Mouse (Mus musculus): ENCODE results near the gene Odf2. TPM values are rescaled to one million over a fixed set of nuclear protein-coding genes. Genes with fewer than 3 reads are reported as not detected.

Gene Odf2
- polyA plus RNA-seq, 1 experiment from 2014 or later: 47.0 TPM

DNA sequence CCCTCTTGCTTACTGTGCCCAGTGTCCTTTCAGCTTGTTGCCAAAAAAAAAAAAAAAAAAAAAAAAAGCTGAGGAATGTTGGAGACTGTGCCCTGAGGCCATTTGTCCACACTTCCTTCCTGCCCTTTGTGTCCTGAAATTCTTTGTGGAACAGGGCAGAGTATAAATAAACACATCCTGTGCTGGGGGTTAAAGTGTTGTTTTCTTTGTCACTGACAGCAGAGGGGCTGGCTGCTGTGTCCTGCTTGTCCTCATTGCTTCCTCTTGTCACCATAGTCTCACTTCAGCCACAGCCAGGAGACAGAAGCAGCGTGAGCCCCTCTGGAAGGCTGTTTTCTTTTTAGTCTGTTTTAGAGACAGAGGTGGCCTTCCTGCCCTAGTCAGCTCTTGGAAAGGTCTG lies 55.7 kb downstream of the Odf2 start:
- no peaks in the 10 kb centered on the region for H3K9me3 ChIP-seq
- 0 out of 2 replicates have a peak overlapping the region, but pooled peaks have one; percentile 8 for H3K4me2 ChIP-seq
- H3K27me3 ChIP-seq (replicated peaks): no peaks in the 10 kb centered on the region
- H3K4me3 ChIP-seq: no peak overlapping the region
- H3K4me1 ChIP-seq: peaks cover 5% of the 10 kb centered on the region
- peak overlapping the region; percentile 48 for H3K9ac ChIP-seq
- 21% methylated on average over 1 of the region's 1 CpGs for WGBS
- 0 out of 2 replicates have a peak, but pooled peaks have one; percentile 46 for ATAC-seq (ENCODE audit: extremely low read depth, insufficient number of reproducible peaks, low FRiP score, low TSS enrichment)
- peaks cover 98% of the 10 kb centered on the region for H3K36me3 ChIP-seq
- H3K27ac ChIP-seq (replicated peaks): peak overlapping the region; percentile 87

DNA sequence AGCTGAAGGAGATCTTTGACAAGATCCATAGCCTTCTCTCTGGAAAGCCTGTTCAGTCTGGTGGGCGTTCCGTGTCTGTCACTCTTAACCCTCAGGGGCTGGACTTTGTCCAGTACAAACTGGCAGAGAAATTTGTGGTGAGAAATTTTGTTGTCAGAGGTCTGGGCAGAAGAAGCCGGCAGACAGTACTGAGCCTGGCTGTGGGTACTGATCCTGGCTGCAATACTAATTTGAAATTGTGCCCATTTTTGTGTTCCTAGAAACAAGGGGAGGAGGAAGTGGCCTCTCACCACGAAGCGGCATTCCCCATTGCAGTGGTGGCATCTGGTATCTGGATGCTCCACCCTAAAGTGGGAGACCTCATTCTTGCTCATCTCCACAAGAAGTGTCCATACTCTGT lies 59.9 kb downstream of the Odf2 start:
- Histone ChIP-seq H3K9me3 (no peaks in the 10 kb centered on the region), H3K27ac (replicated peaks) (no peak overlapping the region), H3K27me3 (replicated peaks) (no peaks in the 10 kb centered on the region), H3K4me3 (no peak overlapping the region), H3K4me2 (no peak overlapping the region), H3K9ac (no peak overlapping the region), H3K36me3 (peaks cover 96% of the 10 kb centered on the region), H3K4me1 (peaks cover 5% of the 10 kb centered on the region)
- no peak for ATAC-seq (ENCODE audit: extremely low read depth, insufficient number of reproducible peaks, low FRiP score, low TSS enrichment)
- 93% methylated on average over 5 of the region's 5 CpGs for WGBS

DNA sequence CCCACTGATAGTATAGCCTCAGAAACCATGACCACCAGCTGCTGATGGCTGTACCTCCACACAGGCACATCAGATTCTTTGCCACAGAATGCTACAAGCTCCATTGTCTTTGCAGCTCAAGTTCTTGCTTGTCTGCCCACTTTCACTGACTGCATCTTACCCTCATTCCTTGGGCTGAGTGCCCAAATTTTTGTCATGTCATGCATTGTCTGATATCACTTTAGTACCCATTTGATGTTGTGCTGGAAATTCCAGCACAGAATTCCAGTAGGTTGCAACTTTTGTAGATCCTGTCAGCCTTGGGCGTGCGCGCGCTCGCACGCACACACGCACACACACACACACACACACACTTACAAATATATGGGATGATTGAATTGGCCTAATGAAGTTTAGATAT lies 72.2 kb downstream of the Odf2 start:
- no peaks in the 10 kb centered on the region for H3K9me3 ChIP-seq
- H3K27ac ChIP-seq (replicated peaks): no peak overlapping the region
- ATAC-seq (ENCODE audit: extremely low read depth, insufficient number of reproducible peaks, low FRiP score, low TSS enrichment): no peak
- no peaks in the 10 kb centered on the region for H3K27me3 ChIP-seq (replicated peaks)
- no peak overlapping the region for H3K4me2 ChIP-seq
- WGBS: 91% methylated on average over 7 of the region's 7 CpGs
- no peak overlapping the region for H3K9ac ChIP-seq
- H3K4me3 ChIP-seq: no peak overlapping the region
- H3K36me3 ChIP-seq: peaks cover 41% of the 10 kb centered on the region
- peaks cover 18% of the 10 kb centered on the region for H3K4me1 ChIP-seq

DNA sequence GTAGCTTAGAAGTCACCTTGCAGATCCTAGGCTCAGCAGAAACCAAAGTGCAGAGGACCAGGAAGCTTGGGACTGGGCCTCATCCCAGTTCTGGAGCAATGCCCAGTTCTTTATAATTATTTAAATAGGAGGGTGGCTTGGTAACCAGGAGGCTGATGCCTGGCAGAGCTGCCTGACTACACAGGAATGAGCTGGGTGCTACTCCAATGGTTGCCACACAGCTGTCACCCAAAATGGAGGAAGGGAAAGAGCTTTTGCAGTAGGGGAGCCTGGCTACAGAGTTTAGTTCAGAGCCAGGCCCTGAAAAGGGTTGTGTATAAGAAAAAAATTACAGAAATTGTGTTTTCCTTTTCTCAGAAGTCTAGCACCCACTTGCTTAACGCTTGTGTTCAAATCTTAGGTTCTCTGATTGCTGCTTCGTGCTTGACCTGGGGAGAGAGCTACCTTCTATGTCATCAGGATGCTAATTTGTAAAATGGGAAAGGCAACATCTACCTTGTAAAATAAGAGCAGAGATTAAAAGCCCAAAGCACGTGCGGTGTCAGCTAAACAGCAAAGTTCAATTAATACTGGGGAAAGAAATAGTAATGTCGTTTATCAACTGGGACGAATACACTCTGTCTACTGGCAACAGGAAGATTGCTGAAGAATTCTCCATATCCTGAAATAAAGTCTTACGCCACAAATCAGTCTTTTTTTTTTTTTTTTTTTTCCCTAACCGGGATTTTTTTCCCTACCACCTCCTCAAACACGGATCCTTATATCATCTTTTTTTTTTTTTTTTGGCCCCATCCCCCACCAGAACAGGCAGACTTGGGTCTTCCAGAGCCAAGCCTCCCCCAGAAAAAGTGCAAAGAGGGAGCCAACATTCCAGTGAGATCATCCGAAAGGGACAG lies 75.6 kb downstream of the Odf2 start:
- Histone ChIP-seq H3K9me3 (no peaks in the 10 kb centered on the region), H3K4me1 (peaks cover 48% of the 10 kb centered on the region), H3K4me2 (peak overlapping the region; percentile 71), H3K36me3 (peaks cover 24% of the 10 kb centered on the region), H3K4me3 (peak overlapping the region; percentile 96), H3K9ac (peak overlapping the region; percentile 100), H3K27me3 (replicated peaks) (no peaks in the 10 kb centered on the region), H3K27ac (replicated peaks) (peak overlapping the region; percentile 96)
- ATAC-seq (ENCODE audit: extremely low read depth, insufficient number of reproducible peaks, low FRiP score, low TSS enrichment): no peak
- WGBS: 14% methylated on average over 10 of the region's 10 CpGs

DNA sequence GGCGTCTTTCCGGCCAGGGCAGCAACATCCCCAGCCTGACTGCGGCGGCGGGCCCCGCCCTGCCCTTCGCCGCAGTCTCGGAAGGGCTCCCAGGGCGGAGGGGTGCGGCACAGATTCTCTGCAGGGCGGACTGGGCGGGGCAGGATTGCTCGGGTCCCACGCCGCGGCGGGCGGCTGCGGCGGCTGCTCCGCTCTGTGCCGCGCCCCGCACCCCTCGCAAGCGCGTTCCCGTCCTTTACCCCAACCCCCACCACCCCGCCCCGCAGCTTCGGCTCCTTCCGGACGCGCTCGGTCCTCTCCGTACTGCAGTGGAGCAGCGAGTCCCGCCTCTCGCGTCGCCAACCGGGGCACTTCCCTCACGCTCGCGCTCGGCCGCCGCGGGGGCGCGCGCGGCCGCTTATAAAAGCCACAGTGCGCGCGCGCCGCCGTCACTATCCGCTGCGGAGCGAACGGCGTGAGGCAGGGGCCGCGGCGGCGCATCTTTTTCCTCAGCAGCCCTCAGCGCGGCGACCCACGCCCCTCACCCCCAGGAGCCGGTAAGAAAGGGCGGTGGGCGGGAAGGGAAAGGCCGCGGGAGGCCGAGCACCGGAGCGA lies 76.3 kb downstream of the Odf2 start, which contains the start of gene Sptan1:
Gene Sptan1 (plus strand): TSS at position 311 of the 594 bp plus-strand sequence.
- Histone ChIP-seq H3K27ac (replicated peaks) (peak within 1 kb of the TSS; percentile 96), H3K36me3 (peaks cover 24% of the 10 kb centered on the region), H3K4me1 (peaks cover 56% of the 10 kb centered on the region), H3K9me3 (no peaks in the 10 kb centered on the region), H3K27me3 (replicated peaks) (no peaks in the 10 kb centered on the region), H3K4me2 (peak within 1 kb of the TSS; percentile 71), H3K4me3 (peak within 1 kb of the TSS; percentile 96), H3K9ac (peak within 1 kb of the TSS; percentile 100)
- WGBS: under 1% methylated on average over 74 of the region's 82 CpGs
- ATAC-seq (ENCODE audit: extremely low read depth, insufficient number of reproducible peaks, low FRiP score, low TSS enrichment): peak; percentile 94

DNA sequence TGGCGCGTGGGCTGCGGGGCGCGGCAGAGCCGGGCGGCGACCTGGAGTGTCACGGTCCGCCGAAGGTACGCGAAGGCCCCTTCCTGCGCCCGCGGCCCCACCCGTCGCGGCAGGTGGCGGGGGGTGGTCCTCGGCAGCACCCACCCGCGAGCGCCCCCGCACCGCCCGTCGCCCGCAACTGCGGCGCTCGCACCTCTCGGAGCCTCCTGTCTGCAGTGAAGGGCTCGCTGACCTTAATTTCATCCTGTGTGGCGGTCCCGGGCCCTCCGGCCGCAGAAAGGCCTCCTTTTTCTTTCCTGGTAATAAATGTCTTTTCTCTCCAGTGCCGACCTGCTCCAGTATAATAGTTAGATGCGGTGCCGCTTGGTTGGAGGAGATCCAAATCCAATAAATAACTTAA lies 76.9 kb downstream of the Odf2 start:
- H3K9me3 ChIP-seq: no peaks in the 10 kb centered on the region
- H3K4me2 ChIP-seq: peak overlapping the region; percentile 71
- H3K4me3 ChIP-seq: peak overlapping the region; percentile 96
- H3K4me1 ChIP-seq: peaks cover 62% of the 10 kb centered on the region
- no peak for ATAC-seq (ENCODE audit: extremely low read depth, insufficient number of reproducible peaks, low FRiP score, low TSS enrichment)
- under 1% methylated on average over 41 of the region's 41 CpGs for WGBS
- no peaks in the 10 kb centered on the region for H3K27me3 ChIP-seq (replicated peaks)
- peak overlapping the region; percentile 100 for H3K9ac ChIP-seq
- H3K36me3 ChIP-seq: peaks cover 26% of the 10 kb centered on the region
- H3K27ac ChIP-seq (replicated peaks): peak overlapping the region; percentile 96

DNA sequence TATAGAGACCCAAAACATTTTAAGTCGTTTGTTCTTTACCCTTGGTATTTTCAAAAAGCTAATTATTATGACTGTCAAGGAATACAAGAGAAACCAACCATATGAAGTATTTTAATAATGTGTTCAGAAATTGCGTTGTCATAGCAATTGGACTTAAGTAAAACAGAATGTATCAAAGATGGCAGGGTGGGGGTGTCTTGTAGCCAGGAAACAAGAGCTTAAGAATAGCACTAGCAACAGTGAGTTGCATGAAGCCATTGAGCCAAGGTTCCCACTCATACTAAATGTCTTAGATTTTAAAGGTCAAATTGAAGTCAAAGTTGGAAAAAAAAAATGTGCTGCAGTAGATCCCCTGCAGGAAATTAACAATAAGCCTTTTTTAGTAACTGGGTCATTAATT lies 77.8 kb downstream of the Odf2 start:
- peaks cover 26% of the 10 kb centered on the region for H3K36me3 ChIP-seq
- H3K27ac ChIP-seq (replicated peaks): peak overlapping the region; percentile 96
- H3K4me3 ChIP-seq: peak overlapping the region; percentile 96
- no peaks in the 10 kb centered on the region for H3K27me3 ChIP-seq (replicated peaks)
- 66% methylated on average over 2 of the region's 2 CpGs for WGBS
- H3K4me2 ChIP-seq: peak overlapping the region; percentile 71
- ATAC-seq (ENCODE audit: extremely low read depth, insufficient number of reproducible peaks, low FRiP score, low TSS enrichment): no peak
- H3K9ac ChIP-seq: peak overlapping the region; percentile 100
- H3K4me1 ChIP-seq: peaks cover 71% of the 10 kb centered on the region
- no peaks in the 10 kb centered on the region for H3K9me3 ChIP-seq

DNA sequence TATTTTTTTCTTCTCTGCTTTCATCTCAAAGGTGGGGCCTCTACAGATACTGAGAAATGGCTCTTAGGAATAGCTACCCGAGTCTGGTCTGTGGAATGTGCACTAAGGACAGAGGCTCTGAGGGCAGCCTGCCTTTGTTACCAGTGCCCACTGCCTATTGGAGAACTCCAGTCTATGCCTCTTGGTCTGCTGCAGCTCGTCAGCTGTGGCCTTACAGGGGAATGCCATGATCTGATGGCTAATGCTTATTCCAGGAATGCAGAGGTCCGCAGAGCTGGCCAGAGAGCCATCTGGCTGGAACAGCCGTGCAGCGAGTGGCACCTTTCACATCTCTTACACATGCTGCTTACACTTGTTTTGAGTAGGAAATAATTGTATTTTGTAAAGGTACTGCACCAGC lies 78.7 kb downstream of the Odf2 start:
- peaks cover 80% of the 10 kb centered on the region for H3K4me1 ChIP-seq
- no peak for ATAC-seq (ENCODE audit: extremely low read depth, insufficient number of reproducible peaks, low FRiP score, low TSS enrichment)
- WGBS: 22% methylated on average over 5 of the region's 5 CpGs
- H3K27ac ChIP-seq (replicated peaks): peak overlapping the region; percentile 77
- H3K4me2 ChIP-seq: peak overlapping the region; percentile 71
- no peaks in the 10 kb centered on the region for H3K27me3 ChIP-seq (replicated peaks)
- peaks cover 26% of the 10 kb centered on the region for H3K36me3 ChIP-seq
- peak overlapping the region; percentile 96 for H3K4me3 ChIP-seq
- peak overlapping the region; percentile 100 for H3K9ac ChIP-seq
- H3K9me3 ChIP-seq: no peaks in the 10 kb centered on the region

DNA sequence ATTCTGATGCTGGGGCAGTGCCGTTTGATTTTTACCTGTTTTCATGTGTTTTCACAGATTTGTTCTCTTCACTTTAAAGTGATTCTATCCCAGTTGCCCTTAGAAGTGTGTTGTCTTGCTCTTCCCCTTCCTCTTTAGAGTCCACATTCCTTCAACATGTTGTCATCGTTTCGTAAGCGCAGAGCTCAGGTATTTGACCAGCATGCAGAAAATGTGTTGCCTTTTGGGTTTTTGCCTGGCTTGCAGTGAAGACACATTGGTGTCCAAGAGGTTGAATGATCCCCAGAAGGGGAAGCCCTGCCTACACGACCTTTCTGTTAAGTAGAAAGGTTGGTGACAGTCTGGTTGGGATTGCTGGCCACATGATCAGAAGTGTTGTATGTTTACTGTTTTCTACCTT lies 79.6 kb downstream of the Odf2 start:
- Histone ChIP-seq H3K9ac (peak overlapping the region; percentile 28; the same call in 1 of the 2 replicates), H3K27ac (replicated peaks) (peak overlapping the region; percentile 77; the same call in 1 of the 2 replicates), H3K9me3 (no peaks in the 10 kb centered on the region), H3K4me3 (peak overlapping the region; percentile 96), H3K4me2 (peak overlapping the region; percentile 71), H3K27me3 (replicated peaks) (no peaks in the 10 kb centered on the region), H3K36me3 (peaks cover 29% of the 10 kb centered on the region), H3K4me1 (peaks cover 80% of the 10 kb centered on the region)
- 30% methylated on average over 5 of the region's 5 CpGs for WGBS
- ATAC-seq (ENCODE audit: extremely low read depth, insufficient number of reproducible peaks, low FRiP score, low TSS enrichment): no peak

DNA sequence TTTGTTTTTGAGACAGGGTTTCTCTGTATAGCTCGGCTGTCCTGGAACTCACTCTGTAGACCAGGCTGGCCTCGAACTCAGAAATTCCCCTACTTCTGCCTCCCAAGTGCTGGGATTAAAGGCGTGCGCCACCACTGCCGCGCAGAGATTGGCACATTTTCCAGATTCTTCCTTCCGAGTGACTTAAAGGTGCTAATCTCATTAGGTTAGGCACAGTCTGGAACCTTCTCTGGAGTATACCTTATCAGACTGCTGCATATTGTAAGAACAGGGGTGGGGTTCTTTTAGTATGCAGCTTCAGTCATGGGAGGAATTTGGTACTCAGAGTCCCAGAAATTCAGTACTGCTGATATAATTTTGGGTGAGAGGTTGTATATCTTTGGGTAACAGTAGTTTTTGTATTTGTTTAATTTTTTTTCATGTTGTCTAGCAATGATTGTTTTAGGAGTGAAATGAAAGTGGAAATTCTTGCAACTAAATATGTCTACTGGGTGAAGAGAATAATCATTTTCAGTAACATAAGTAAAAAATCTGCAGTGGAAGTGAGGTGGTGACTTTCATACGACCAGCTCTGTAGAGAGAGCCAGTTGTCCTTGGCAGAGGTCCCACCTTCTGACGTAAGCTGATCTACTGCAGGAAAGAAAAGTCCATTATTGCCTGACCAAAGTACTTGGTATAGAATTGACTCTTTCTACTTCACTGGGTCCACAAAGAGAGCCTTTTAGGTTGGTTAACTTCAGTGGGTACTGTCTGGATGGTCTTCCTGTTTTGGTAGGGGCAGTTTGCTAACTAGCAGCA lies 83.0 kb downstream of the Odf2 start:
- no peaks in the 10 kb centered on the region for H3K27me3 ChIP-seq (replicated peaks)
- peaks cover 71% of the 10 kb centered on the region for H3K4me1 ChIP-seq
- H3K27ac ChIP-seq (replicated peaks): peak overlapping the region; percentile 78
- 30% methylated on average over 9 of the region's 9 CpGs for WGBS
- no peak overlapping the region for H3K4me3 ChIP-seq
- H3K9me3 ChIP-seq: no peaks in the 10 kb centered on the region
- H3K4me2 ChIP-seq: peak overlapping the region; percentile 35
- H3K9ac ChIP-seq: peak overlapping the region; percentile 35; the same call in 1 of the 2 replicates
- ATAC-seq (ENCODE audit: extremely low read depth, insufficient number of reproducible peaks, low FRiP score, low TSS enrichment): no peak
- H3K36me3 ChIP-seq: peaks cover 51% of the 10 kb centered on the region

DNA sequence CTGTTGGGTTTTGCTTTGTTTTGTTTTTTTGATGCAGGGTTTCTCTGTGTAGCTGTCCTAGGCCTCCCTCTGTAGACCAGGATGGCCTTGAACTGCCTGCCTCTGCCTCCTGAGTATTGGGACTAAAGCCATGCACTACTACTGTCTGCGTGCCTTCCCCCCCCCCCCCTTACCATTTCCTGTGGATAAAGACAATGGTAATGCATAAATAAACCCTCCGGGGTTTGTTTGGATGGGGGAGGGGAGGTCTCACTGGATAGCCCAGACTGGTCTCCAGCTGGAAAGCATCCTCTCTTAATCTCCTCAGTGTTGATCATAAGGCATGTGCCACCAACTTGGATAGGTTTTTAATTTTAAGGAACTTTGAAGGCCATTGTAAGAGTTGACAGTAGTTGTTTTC lies 84.5 kb downstream of the Odf2 start:
- Histone ChIP-seq H3K27ac (replicated peaks) (no peak overlapping the region), H3K4me3 (no peak overlapping the region), H3K4me1 (peaks cover 58% of the 10 kb centered on the region), H3K4me2 (no peak overlapping the region), H3K36me3 (peaks cover 50% of the 10 kb centered on the region), H3K27me3 (replicated peaks) (no peaks in the 10 kb centered on the region), H3K9ac (no peak overlapping the region), H3K9me3 (no peaks in the 10 kb centered on the region)
- 20% methylated on average over 2 of the region's 2 CpGs for WGBS
- peak; percentile 61; the same call in 1 of the 2 replicates for ATAC-seq (ENCODE audit: extremely low read depth, insufficient number of reproducible peaks, low FRiP score, low TSS enrichment)
